Mouse (Mus musculus): ENCODE measurements at regions not wholly inside any gene's neighbourhood (a gene's known extent, or its start where the extent isn't known, plus 50 kb on each side); places are given as distances from the start of the nearest gene placed in this dataset.

- ATAC-seq (ENCODE audit: low FRiP score, low TSS enrichment): 0 out of 2 replicates have a peak, but pooled peaks have one; percentile 51
- Histone ChIP-seq H3K4me2 (replicated peaks; ENCODE audit: low read depth) (no peak overlapping the region), H3K4me1 (replicated peaks; ENCODE audit: control insufficient read depth, insufficient read depth) (0 out of 2 replicates have a peak, but pooled peaks cover 4% of the 10 kb centered on the region), H3K27me3 (ENCODE audit: control insufficient read depth, insufficient read depth, low read length) (no peaks in the 10 kb centered on the region), H3K9me3 (ENCODE audit: control insufficient read depth, low read length) (no peaks in the 10 kb centered on the region), H3K4me3 (ENCODE audit: low read depth, low read length) (no peak overlapping the region), H3K36me3 (ENCODE audit: control insufficient read depth, insufficient read depth, low read length) (no peaks in the 10 kb centered on the region), H3K9ac (ENCODE audit: low read length) (no peak overlapping the region), H3K27ac (replicated peaks) (no peak overlapping the region)
- TF ChIP-seq CTCF (IDR thresholded peaks at IDR 0.05; ENCODE audit: low read depth) (no peak), EP300 (optimal IDR thresholded peaks at IDR 0.05) (no peak)
- 48% methylated on average over 8 of the region's 8 CpGs for WGBS
- no peak for DNase-seq (ENCODE audit: low spot score)
Measured at GRCm38 (mm10) chr16:30746211-30746610, 146.7 kb downstream of the Fam43a start.

DNA sequence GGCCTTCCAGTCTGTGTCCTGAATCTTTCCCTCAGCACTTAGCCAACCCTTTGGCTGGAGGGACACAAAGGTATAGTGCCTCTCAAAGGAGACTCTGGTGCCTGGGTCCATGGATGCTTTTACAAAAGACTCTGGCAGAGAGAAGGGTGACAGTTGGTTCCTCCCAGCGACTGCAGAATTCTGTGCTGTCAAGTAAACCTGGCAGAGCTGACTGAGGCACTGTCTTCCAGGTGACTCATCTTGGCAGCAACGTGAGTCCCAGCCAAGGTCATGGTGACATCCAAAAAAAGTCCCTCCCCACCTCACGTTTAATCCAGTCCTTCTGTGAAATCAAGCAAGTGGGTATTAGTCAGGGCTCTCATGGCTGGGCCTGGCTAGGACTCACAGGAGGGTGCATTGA, 150.3 kb downstream of the Fam43a start:
- ATAC-seq (ENCODE audit: low FRiP score, low TSS enrichment): no peak
- Histone ChIP-seq H3K4me1 (replicated peaks; ENCODE audit: control insufficient read depth, insufficient read depth) (0 out of 2 replicates have a peak, but pooled peaks cover 4% of the 10 kb centered on the region), H3K36me3 (ENCODE audit: control insufficient read depth, insufficient read depth, low read length) (no peaks in the 10 kb centered on the region), H3K9me3 (ENCODE audit: control insufficient read depth, low read length) (no peaks in the 10 kb centered on the region), H3K4me3 (ENCODE audit: low read depth, low read length) (no peak overlapping the region), H3K27me3 (ENCODE audit: control insufficient read depth, insufficient read depth, low read length) (no peaks in the 10 kb centered on the region), H3K27ac (replicated peaks) (no peak overlapping the region), H3K9ac (ENCODE audit: low read length) (no peak overlapping the region), H3K4me2 (replicated peaks; ENCODE audit: low read depth) (no peak overlapping the region)
- TF ChIP-seq CTCF (IDR thresholded peaks at IDR 0.05; ENCODE audit: low read depth): no peak
- 49% methylated on average over 3 of the region's 3 CpGs for WGBS
- no peak for DNase-seq (ENCODE audit: low spot score)

GRCm38 (mm10) chr16:30755771-30756170, 156.2 kb downstream of the Fam43a start:
- no peak overlapping the region for H3K4me3 ChIP-seq (ENCODE audit: low read depth, low read length)
- no peak overlapping the region for H3K27ac ChIP-seq (replicated peaks)
- H3K9ac ChIP-seq (ENCODE audit: low read length): no peak overlapping the region
- ATAC-seq (ENCODE audit: low FRiP score, low TSS enrichment) (no peak), DNase-seq (ENCODE audit: low spot score) (no peak)
- H3K36me3 ChIP-seq (ENCODE audit: control insufficient read depth, insufficient read depth, low read length): no peaks in the 10 kb centered on the region
- H3K9me3 ChIP-seq (ENCODE audit: control insufficient read depth, low read length): no peaks in the 10 kb centered on the region
- H3K4me1 ChIP-seq (replicated peaks; ENCODE audit: control insufficient read depth, insufficient read depth): no peaks in the 10 kb centered on the region
- H3K4me2 ChIP-seq (replicated peaks; ENCODE audit: low read depth): no peak overlapping the region
- no peaks in the 10 kb centered on the region for H3K27me3 ChIP-seq (ENCODE audit: control insufficient read depth, insufficient read depth, low read length)
- TF ChIP-seq EP300 (optimal IDR thresholded peaks at IDR 0.05): no peak
- no peak for TF ChIP-seq CTCF (IDR thresholded peaks at IDR 0.05; ENCODE audit: low read depth)
- 76% methylated on average over 2 of the region's 2 CpGs for WGBS

GRCm38 (mm10) chr16:30756678-30757077, 157.2 kb downstream of the Fam43a start:
- WGBS: 67% methylated on average over 5 of the region's 5 CpGs
- TF ChIP-seq EP300 (optimal IDR thresholded peaks at IDR 0.05) (no peak), CTCF (IDR thresholded peaks at IDR 0.05; ENCODE audit: low read depth) (no peak)
- Histone ChIP-seq H3K27me3 (ENCODE audit: control insufficient read depth, insufficient read depth, low read length) (no peaks in the 10 kb centered on the region), H3K27ac (replicated peaks) (no peak overlapping the region), H3K36me3 (ENCODE audit: control insufficient read depth, insufficient read depth, low read length) (no peaks in the 10 kb centered on the region), H3K4me2 (replicated peaks; ENCODE audit: low read depth) (no peak overlapping the region), H3K4me3 (ENCODE audit: low read depth, low read length) (no peak overlapping the region), H3K4me1 (replicated peaks; ENCODE audit: control insufficient read depth, insufficient read depth) (no peaks in the 10 kb centered on the region), H3K9me3 (ENCODE audit: control insufficient read depth, low read length) (no peaks in the 10 kb centered on the region), H3K9ac (ENCODE audit: low read length) (no peak overlapping the region)
- DNase-seq (ENCODE audit: low spot score) (no peak), ATAC-seq (ENCODE audit: low FRiP score, low TSS enrichment) (no peak)

DNA sequence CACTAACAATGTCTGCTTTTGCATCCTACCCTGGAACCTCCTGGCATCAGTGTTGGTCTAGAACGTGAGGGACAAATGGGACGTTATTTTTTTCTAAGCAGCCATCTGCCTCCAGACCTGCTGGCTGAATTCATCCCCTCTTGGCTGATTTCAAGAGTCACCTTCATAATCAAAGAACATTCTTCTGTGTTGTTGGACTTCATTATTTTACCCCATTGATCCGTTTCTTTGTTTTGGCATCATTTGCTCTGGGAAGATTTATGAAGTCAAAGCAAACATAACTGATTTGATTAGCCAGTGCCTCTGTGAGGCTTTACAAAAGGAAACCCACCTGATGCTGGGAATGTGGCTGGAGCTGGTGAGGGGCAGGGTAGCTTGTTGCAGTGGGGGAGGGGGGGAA, 158.0 kb downstream of the Fam43a start:
- DNase-seq (ENCODE audit: low spot score) (no peak), ATAC-seq (ENCODE audit: low FRiP score, low TSS enrichment) (no peak)
- no peak overlapping the region for H3K4me3 ChIP-seq (ENCODE audit: low read depth, low read length)
- H3K4me2 ChIP-seq (replicated peaks; ENCODE audit: low read depth): no peak overlapping the region
- H3K36me3 ChIP-seq (ENCODE audit: control insufficient read depth, insufficient read depth, low read length): no peaks in the 10 kb centered on the region
- H3K27ac ChIP-seq (replicated peaks): no peak overlapping the region
- 65% methylated on average over 3 of the region's 3 CpGs for WGBS
- TF ChIP-seq CTCF (IDR thresholded peaks at IDR 0.05; ENCODE audit: low read depth) (no peak), EP300 (optimal IDR thresholded peaks at IDR 0.05) (no peak)
- no peaks in the 10 kb centered on the region for H3K4me1 ChIP-seq (replicated peaks; ENCODE audit: control insufficient read depth, insufficient read depth)
- no peaks in the 10 kb centered on the region for H3K27me3 ChIP-seq (ENCODE audit: control insufficient read depth, insufficient read depth, low read length)
- no peaks in the 10 kb centered on the region for H3K9me3 ChIP-seq (ENCODE audit: control insufficient read depth, low read length)
- H3K9ac ChIP-seq (ENCODE audit: low read length): no peak overlapping the region

- H3K9ac ChIP-seq (ENCODE audit: low read length): no peak overlapping the region
- no peaks in the 10 kb centered on the region for H3K9me3 ChIP-seq (ENCODE audit: control insufficient read depth, low read length)
- DNase-seq (ENCODE audit: low spot score) (no peak), ATAC-seq (ENCODE audit: low FRiP score, low TSS enrichment) (no peak)
- TF ChIP-seq EP300 (optimal IDR thresholded peaks at IDR 0.05) (no peak), CTCF (IDR thresholded peaks at IDR 0.05; ENCODE audit: low read depth) (no peak)
- no peak overlapping the region for H3K4me3 ChIP-seq (ENCODE audit: low read depth, low read length)
- H3K27me3 ChIP-seq (ENCODE audit: control insufficient read depth, insufficient read depth, low read length): no peaks in the 10 kb centered on the region
- no peak overlapping the region for H3K4me2 ChIP-seq (replicated peaks; ENCODE audit: low read depth)
- no peak overlapping the region for H3K27ac ChIP-seq (replicated peaks)
- WGBS: 73% methylated on average over 6 of the region's 6 CpGs
- H3K4me1 ChIP-seq (replicated peaks; ENCODE audit: control insufficient read depth, insufficient read depth): no peaks in the 10 kb centered on the region
- no peaks in the 10 kb centered on the region for H3K36me3 ChIP-seq (ENCODE audit: control insufficient read depth, insufficient read depth, low read length)
Measured at GRCm38 (mm10) chr16:30758041-30758440, 158.5 kb downstream of the Fam43a start.

Measured in stomach, postnatal 0 days (tissue).